Mouse (Mus musculus) spleen, adult 18-20 months (tissue): ENCODE measurements around the gene Brca2.

Experiments used
- DNase-seq, 2 experiments: peaks; one replicate each; pipeline ENCODE4 v3.0.0; 2022; ENCODE audit warnings: mixed read lengths in 2 of 2

The Brca2 gene

DNA sequence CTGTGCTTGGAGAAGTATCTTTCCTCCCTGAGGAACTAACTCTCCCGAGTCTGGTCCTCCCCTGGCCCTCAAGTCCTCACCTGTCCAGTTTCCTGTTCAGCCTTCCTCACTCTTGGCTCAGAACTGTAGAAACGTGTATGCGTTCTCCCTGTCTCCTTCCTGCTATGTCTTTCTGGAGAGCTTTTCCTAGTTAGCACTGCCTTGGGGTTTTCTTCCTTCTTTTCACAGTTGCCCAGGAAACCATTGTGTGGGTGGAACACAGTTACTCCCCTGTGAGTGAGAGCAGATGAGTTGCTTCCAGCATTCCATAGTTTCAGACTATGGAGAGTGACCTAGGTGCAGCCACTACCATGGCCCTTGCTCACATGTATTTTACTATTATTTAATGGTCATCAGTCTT is 43.8 kb downstream of the Brca2 start:
- DNase-seq = no peak

DNA sequence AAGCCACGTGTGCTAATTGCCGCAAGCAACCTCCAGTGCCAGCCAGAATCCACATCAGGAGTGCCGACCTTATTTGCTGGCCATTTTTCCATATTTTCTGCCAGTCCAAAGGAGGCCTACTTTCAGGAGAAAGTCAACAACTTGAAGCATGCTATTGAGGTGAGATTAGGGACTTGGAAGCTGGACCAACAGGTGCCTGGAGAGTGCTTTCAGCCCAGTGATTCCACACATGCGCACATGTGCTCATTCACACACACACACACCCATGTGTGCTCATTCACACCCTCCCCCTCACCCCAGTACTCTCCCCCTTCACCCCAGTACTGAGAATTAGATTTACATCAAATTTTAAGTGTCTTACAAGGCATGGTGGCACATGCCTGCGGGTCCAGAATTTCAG is 44.5 kb downstream of the Brca2 start:
- no peak for DNase-seq

DNA sequence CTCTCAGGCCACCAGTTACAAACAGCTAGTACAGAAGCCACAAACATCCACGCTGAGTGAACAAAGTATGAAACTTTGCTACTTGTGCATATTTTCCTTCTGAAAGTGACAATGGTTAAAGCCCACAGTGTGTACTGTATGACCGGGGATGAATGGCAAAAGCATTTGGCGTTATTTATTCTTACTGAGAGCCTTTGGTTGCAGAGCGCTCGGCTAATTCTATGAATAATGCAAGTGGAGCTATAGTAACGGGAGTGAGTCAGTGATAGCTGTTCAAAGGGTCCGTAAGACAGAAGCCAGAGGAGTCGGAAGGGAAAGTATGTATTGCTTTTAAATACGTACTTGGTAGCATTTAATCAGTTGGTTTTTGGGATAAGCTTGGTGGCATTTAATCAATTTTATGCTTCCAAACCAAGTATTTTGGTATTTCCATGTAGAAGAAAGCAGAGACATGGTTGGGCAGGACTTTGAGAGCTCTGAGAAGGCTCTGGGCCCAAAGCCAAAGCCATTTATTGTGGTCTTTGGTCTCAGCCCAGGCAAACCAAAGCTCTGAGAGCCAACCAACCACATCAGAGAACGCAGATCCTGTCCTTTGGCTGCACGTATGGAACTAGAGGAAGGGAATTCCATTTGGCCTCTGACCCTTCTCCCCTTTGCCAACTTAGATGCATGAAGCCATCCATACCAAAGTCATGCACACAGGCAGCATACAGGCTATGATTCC is 48.2 kb downstream of the Brca2 start:
- no peak for DNase-seq

DNA sequence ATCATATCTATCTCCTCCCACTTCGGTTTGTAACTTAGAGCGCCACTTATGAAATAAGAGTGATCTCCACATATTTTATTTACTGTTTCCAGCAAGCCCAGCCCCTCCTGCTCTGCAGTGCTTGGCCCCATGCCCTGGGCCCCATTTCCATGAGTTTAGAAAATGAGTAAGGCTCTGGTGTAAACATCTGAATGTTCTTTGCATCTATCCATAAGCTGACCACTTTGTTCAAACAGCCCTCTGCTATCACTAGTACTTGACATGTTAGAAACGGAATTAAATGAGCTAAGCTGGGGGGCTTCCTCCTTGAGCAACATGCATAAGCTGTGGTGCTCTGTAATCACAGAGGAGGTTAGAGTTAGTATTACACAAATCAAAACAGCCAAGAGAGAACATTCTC is 52.0 kb downstream of the Brca2 start:
- no peak for DNase-seq

DNA sequence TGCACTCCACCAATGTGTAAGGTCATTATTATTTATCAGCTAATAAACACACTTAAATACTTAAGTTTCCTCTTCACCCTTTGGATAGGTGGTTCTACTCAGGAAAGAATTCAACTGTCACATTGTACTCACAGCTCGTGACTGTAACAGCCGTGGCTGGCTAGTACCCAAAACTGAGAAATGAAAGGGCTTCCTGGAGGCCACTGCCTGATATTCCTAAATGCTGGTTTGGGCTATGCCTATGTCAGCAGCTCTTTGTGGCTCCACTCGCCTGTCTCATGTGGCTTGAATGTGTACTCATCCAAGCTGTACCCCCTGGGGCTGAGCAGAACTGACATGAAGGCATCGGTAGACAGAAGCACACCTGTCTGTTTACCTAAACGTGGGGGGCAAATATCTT is 52.5 kb downstream of the Brca2 start:
- DNase-seq = no peak

DNA sequence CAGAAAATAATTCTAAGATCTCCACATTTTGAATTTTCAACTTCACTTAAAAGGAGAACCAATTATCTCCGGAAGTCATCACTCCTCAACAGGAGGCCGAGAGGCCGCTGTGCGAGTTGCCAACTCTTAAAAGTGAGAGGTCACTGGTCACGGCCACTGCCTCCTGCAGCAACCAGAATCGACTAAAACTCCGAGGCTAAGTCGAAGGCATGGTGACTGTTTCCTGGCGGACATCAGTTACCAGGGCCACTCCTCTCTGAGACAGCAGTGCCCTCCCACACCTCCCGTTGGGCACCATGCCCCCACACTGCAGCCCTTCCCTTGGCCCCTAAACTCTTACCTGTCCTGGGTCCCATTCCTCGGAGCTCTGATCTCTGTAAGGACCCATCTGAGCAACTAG is 54.4 kb downstream of the Brca2 start:
- no peak for DNase-seq

DNA sequence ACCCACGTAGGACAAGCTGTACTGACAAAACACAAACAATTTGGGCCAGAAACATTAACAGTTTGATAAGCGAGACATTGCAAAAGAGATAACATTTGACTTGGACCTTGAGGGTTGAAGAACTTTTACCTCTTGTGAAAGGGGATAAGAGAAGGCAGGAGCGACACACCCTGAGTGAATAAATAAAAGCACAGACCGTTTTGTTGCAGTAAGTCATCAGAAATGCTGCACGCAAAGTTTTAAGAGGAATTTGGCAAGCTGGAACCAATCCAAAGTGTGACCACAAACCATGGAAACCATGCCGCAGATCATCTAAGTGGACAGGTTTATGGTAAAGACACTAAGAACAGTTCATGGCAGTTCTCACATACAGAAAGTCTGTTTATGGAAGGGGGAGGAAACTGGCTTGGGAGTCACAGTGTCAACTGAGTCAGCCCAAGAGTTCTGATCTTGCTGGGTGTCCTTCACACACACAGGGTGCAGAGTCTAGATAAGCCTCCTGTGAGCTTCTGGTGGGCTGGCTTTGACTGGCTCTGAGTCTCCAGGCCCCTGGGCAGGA is 56.3 kb downstream of the Brca2 start:
- DNase-seq = no peak

DNA sequence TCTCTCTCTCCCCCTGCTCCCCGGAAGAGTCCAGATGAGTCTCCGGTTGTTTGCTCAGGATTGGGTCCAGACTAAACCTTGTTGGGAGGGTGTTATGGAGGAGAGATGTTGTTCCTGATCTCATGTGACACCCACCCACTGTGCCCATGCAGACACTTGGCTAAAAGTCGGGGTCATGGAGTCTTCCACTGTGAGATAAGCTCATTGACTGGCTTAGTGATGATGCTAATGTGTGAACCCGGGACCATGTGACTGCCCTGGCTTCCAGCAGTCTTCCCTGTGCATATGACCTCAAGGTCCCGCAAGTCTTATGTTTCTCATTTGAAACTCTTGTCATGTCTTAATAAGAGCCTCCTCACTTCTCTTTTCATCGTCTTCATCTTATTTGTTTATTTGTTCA is 58.8 kb downstream of the Brca2 start:
- no peak for DNase-seq

DNA sequence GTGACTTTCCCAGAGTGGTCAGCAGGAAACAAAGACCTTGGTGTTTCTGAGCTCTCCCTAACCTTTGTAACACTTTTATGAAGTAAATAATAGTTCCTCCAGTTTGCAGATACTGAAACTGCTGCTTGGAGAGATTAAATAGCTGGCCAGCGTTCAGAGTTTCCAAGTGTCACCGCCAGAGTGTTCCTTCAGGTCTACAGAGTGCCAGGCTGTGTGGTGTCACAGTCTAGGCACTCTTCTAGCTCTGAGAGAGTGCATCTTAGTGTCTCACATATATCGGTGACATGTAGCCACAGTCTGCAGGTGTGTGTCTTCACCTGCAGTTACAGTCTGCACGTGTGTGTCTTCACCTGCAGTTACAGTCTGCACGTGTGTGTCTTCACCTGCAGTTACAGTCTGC is 60.8 kb downstream of the Brca2 start:
- no peak for DNase-seq

DNA sequence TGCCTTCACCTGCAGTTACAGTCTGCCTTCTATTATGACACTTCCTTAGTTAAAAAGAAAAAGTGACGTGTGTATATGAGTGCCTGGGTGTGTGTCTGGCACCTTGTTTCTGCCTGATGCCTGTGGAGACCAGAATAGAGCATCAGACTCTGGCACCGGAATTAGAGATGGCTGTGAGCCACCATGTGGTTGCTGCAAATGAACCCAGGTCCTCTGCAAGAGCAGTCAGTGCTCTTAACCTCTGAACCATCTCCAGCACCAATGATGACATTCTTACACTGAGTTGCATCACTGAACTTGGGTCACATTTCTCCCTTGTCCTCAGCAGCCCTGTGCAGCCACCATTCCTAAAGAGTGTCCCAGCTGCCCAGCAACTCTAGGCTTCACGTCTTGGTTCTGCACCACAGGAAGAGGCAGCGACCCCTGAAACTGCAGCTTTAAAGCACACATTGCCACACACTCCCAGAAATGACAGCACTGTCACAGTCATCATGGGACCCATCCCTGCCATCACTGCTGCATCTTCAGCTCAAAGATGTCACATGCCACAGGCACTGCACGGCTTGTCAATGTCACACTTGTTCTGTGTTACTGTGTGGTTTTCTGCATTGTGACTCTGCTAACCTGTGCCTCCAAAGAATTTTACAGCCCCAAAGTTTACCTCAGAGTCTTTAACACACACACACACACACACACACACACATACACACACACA is 61.3 kb downstream of the Brca2 start:
- DNase-seq = no peak

DNA sequence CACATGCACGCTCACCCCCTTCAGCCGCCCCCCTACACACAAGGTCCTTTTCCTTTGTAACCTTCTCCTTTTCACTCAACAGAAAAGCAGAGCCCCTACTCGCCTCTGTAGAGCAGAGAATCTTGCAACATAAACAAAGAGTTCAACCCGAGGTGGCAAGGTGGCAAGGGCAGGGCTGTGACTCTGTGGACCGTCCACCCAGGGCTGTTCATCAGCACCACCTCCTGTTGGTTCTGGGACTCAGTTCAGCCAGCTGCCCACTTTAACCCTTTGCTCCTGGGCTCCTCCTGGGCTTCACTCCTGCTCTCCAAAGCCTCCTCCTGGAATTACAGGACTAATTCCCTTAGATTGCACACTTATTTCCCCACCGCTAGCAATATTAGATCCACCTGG is 61.9 kb downstream of the Brca2 start:
- DNase-seq = no peak

DNA sequence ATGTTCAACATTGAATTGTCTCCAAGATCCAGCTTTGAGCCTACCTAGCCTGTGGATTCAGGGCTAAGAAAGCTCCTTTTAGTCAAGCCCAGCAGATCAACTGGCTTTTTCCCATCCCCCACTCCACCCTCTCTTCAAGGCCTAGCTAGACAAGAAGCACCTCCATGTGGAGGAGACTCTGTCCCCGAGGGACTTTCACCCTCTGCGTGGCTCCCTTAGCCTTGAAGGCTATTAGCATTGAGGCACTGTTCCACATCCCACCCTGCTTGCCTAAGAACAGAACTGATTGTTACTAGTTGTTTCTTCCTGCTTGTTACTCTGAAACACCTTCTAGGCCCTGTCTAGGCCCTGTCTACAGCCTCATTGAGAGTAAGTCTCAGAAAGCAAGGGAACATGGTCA is 67.5 kb downstream of the Brca2 start:
- DNase-seq = no peak

DNA sequence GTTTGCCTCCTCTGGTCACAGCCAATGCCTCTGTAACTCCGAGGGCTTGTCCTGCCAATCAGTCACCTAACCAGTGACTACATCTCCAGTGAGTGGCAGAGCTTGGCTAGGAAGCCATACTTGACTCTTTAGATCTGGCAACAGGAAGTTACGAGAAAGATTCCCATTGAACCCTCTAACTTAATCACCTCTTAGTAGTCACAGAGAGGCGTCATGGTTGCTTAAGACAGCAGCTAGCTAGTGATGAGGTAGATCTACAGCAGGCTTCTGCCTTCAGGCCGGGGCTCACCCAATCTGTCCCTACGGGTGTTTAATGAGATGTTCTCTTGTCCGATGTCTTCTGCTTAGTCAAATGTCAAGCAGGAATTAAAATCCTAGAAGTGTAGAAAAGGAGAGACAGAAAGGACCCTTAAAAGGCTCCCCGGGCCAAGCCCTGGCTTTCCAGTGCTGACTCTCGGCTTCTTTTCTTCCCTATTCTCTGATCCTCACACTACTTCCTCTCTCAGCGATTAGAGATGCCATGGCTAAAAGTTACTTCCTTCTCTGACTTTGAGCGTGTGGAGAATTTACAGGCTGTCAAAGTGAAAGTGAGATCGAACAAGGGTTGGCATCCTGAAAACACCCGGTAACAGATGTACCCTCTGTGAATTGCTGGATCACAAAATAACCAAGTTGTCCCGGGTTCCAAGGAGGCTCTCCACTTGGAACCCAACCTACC is 69.9 kb downstream of the Brca2 start:
- DNase-seq = no peak

DNA sequence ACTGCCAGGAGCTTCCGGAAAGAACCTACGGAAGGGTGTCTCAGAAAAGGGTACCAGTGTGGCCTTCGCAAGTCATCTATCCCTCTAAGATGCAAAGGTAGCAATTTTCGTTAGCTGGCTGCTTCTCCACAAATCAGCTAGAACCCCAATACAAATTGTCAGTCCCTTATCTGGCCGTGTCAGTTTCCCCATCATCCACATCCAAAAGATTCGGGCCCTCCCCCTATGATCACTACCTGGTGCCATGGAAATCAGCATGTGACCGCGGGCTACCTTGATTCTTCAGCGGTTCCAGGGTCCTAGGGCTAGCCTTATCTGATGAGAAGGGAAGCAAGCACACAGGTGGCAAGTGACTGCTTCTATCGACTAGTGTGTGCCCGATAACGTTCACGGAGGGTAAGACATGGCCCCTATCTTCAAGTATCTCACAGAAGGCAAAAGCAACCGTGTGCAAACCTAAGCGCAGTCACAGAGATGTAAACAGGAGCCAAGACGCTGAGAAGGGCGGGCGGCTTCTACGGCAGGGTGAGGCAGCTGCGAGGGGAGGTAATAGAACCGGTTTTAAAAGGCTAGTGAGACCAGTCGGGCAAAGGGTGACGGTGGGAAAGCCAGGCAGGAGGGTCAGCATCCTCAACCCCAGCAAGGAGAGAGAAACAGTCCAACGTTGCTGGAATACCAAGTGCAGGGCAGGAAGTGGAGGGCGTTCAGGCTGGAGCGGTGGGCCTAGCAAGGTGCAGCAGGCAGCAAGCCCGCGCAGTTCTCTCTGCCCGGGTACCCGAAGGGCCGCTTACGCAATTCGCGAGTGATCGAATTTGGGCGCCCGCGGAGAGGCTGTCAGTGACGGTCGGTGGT is 70.7 kb downstream of the Brca2 start:
- DNase-seq = peak; percentile 43 to 55

DNA sequence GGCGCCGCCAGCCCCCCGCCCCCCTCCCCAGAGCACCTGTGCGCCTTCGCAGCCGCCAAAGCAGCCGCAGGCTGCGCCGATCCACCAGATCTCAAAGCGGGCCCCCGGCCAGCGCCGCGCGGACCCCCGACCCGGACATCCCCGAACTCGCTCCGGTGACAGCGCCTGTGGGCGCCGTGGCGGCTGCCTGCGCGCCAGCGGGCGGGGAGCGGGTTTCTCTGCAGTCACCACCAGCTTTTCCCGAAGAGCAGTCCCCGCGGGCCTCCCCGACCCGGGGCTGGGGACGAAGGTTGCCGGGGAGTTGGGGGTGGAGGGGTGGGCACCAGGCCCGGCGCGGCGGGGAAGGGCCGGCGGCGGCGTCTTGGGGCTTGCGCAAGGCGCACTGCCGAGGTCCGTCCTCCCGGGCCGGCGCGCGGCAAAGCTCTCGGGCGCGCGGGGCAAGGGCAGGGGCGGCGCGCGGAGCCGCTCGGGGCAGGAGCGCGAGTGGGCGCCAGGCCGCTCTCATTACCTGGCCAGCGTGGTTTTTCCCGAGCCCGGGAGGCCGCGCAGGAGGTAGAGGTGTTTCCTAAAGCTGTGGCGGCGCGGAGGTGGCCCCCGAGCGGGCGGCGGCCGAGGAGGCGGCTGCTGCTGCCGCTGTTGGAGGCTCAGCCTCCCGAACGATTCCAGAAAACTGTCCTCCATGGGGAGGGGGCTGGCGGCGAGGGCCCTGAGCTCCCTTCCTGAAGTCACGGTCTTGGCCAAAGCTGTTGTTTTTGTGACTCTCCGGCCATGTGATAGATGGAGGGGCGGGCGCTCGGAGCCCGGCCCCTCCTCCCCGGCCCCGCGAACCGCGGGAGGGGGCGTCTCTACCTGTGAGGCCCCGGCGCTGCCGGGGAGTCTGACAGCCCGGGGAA is 71.6 kb downstream of the Brca2 start:
- peak; percentile 68 to 77 for DNase-seq

DNA sequence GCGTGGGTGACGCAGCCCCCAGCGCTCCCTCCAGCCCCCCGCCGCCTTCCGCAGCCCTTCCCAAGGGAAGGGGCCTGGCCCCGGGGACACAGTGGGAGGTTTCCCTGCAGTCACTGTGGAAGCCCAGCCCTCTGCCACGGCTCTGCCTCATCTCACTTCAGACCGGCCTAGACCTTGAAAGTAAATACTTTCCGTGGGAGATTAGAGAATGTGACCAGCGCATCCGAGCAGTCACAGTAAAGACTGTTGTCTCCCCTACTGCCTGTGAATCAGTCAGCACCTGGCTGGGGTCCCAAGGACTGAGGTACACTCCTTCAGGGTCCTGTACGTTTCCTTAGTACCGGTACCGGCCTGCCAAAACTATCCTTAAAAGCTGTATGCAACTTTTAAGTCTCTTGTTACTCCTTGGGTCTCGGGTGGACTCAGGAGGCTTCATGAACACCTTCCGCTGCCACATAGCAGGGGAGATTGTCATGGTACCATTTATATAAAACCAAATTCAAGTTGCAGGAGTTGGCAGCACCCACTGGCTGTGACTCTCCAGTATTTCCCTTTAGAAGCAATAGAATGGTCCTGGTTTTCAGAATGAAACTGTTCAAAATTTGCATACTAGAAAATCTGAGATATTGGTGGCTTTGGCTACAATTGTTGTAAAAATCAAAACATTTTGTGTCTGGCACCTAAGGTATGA is 72.4 kb downstream of the Brca2 start:
- no peak for DNase-seq

DNA sequence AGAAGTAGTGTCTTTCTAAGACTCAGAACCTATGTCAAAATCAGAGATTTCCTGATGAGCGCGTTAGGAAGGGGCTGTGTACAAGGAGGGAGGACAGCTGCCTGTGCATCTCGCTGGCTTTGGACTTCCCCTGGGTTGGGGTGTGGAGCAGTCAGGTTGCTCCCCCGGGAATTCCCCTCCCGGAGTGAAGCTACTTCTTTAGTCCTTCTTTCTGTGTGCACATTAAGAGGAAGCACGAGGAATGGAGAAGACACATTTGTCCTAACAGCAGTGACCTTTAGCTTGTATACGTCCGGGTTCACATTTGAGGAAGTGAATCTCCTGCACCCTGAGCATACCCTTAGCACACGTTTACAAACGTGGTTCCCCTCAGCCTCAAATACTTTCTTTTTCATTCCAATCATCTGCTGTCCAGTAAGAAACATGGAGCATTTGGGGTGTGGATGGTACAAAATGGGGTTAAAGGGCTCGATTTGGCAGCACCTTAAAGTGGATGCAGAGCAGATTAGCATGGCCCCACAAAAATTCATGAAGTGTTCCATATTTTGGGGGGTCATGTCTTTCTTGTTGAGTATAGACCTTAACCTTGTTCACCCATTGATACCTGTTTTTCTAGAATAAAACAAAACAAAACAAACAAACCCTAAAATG is 73.1 kb downstream of the Brca2 start:
- peak; percentile 55 to 59 for DNase-seq

DNA sequence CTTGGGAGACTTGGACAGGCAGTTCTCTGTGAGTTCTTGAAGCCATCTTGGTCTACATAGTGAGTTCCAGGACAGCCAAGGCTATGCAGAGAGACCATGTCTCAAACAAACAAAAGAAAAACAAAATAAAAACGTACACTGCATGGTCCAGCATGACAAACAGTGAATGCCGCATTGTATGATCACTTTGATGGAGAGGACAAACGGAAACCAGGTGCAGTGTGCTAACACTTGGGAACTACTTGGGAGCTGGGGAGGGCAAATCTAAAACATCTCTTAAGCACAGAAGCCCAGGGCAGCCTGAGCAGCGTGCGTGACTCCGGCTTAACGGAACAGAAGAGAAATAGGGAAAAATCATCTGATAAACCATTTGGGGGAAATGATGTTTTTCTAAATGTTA is 74.7 kb downstream of the Brca2 start, which contains the start of gene N4bp2l1:
Gene N4bp2l1, minus strand, starts transcription at position 101 of the 400 bp plus-strand sequence.
- no peak for DNase-seq

DNA sequence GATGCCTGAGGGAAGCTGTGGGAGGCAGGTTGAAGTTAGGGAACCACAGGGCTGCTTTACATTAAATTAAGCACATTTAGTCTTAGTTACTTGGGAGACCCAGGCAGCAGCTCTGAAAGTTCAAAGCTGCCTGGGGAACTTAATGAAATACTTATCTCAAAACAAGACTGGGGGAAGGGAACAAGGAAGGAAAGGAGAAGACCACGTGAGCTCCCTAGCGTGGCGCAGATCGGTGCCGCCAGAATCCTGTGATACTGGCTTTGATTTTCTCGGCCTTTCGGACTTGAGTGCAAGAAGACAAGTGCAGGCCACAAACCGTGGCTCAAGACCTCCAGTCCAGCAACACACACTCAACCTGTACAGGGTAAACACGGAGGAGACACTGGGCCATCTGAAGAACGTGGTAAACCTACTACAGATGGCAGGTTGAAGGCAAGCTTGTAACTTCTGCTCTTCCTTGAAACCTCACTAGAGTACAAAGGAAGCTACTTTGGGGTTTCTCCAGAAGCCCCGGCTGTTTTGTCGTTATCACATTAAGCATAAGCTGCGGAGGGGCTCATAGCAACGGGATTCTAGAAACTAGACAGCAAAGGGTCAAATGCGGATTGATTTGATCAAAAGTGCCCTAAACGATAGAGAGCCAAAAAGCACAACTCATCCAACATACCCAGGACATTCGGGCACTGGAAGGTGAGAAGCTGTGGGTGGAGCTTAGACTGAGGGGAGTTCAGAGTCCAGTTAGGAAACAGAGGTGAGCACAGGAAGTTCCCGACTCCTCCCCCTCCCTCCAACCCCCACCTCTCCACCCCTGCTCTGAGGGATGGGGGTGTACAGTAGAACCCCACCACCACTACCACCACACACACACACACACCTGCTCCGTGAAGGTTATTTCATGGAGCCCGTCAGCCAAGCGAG is 76.0 kb downstream of the Brca2 start:
- DNase-seq = no peak
